Mouse (Mus musculus) midbrain, embryonic 12.5 days (tissue): ENCODE measurements around the gene Nxph4. TPM values are rescaled to one million over a fixed set of nuclear protein-coding genes. Genes with fewer than 3 reads are reported as not detected.

Experiments used
- ATAC-seq: fragments of 200-750 bp; cut with Nextera tagmentation; 2 replicates; pipeline ENCODE4 v1.8.0; 2017; ENCODE audit warnings: low read depth, moderate TSS enrichment, moderate library complexity; ENCODE audit not compliant: low FRiP score
- H3K27ac ChIP-seq: fragments of 300-500 bp; sonication (generic); replicated peaks from 2 replicates; pipeline ENCODE4 v1.5.1; 2016; ENCODE audit warnings: mild to moderate bottlenecking
- H3K27me3 ChIP-seq: fragments of 300-500 bp; sonication (generic); 2 replicates; pipeline ENCODE4 v1.6.1; 2016; ENCODE audit warnings: mild to moderate bottlenecking
- H3K36me3 ChIP-seq: fragments of 300-500 bp; sonication (generic); 2 replicates; pipeline ENCODE4 v1.6.1; 2016
- H3K4me1 ChIP-seq: fragments of 300-500 bp; sonication (generic); 2 replicates; pipeline ENCODE4 v1.6.1; 2016
- H3K4me2 ChIP-seq: fragments of 300-500 bp; sonication (generic); replicated peaks from 2 replicates; pipeline ENCODE4 v1.6.1; 2016; ENCODE audit warnings: mild to moderate bottlenecking, moderate library complexity
- H3K4me3 ChIP-seq: fragments of 300-500 bp; sonication (generic); 2 replicates; pipeline ENCODE4 v1.5.1; 2016; ENCODE audit warnings: mild to moderate bottlenecking
- H3K9ac ChIP-seq: fragments of 300-500 bp; sonication (generic); replicated peaks from 2 replicates; pipeline ENCODE4 v1.6.1; 2016; ENCODE audit warnings: mild to moderate bottlenecking, moderate library complexity
- H3K9me3 ChIP-seq: fragments of 300-500 bp; sonication (generic); 2 replicates; pipeline ENCODE4 v1.6.1; 2016; ENCODE audit warnings: mild to moderate bottlenecking
- WGBS: fragments of 180-500 bp; shearing (Covaris S2); methylation state at CpG from one replicate; pipeline ENCODE4 v1.1.7; 2016; 5-methylcytosine and 5-hydroxymethylcytosine counted together
- polyA plus RNA-seq: library from polyadenylated mRNA; unstranded; fragments of >200 nt; fragmentation: Nextera tagmentation; extraction: Ambion mirVana; gene quantifications from 2 replicates; pipeline ENCODE4 v1.2.1, GENCODE M21; 2016

Nxph4 gene
- polyA plus RNA-seq, 1 experiment from 2014 or later, result 55.9 TPM

GRCm38 (mm10) chr10:127500894-127501893 lies 33.2 kb downstream of the Nxph4 start, which contains the start of gene Stac3:
Stac3 (plus strand) TSS chr10:127501686.
- no peak for ATAC-seq

GRCm38 (mm10) chr10:127500042-127500441 lies 34.3 kb downstream of the Nxph4 start:
- no peak overlapping the region for H3K4me3 ChIP-seq
- peaks cover 45% of the 10 kb centered on the region for H3K36me3 ChIP-seq
- no peaks in the 10 kb centered on the region for H3K27me3 ChIP-seq
- H3K9me3 ChIP-seq, result no peaks in the 10 kb centered on the region
- H3K4me2 ChIP-seq, result no peak overlapping the region
- whole genome bisulfite sequencing, result 87% methylated on average over 4 of the region's 4 CpGs
- no peak overlapping the region for H3K9ac ChIP-seq
- no peak for ATAC-seq
- no peaks in the 10 kb centered on the region for H3K4me1 ChIP-seq
- no peak overlapping the region for H3K27ac ChIP-seq

More at GRCm38 (mm10) chr10:127500894-127501893, 33.2 kb downstream of the Nxph4 start, which contains the start of gene Stac3:
- Histone ChIP-seq H3K27me3 (no peaks in the 10 kb centered on the region), H3K9ac (no peak within 1 kb of the TSS), H3K4me3 (no peak within 1 kb of the TSS), H3K36me3 (peaks cover 35% of the 10 kb centered on the region), H3K4me2 (no peak within 1 kb of the TSS), H3K27ac (no peak within 1 kb of the TSS), H3K4me1 (no peaks in the 10 kb centered on the region), H3K9me3 (no peaks in the 10 kb centered on the region)
- 81% methylated on average over 13 of the region's 13 CpGs for WGBS

GRCm38 (mm10) chr10:127499516-127499915 lies 34.8 kb downstream of the Nxph4 start:
- no peak for ATAC-seq
- Histone ChIP-seq H3K36me3 (peaks cover 51% of the 10 kb centered on the region), H3K4me2 (no peak overlapping the region), H3K9me3 (no peaks in the 10 kb centered on the region), H3K4me3 (no peak overlapping the region), H3K4me1 (no peaks in the 10 kb centered on the region), H3K9ac (no peak overlapping the region), H3K27ac (no peak overlapping the region), H3K27me3 (no peaks in the 10 kb centered on the region)
- 87% methylated on average over 5 of the region's 5 CpGs for WGBS

GRCm38 (mm10) chr10:127496156-127496555 lies 38.2 kb downstream of the Nxph4 start:
- H3K4me1 ChIP-seq, result no peaks in the 10 kb centered on the region
- no peak overlapping the region for H3K27ac ChIP-seq
- no peak overlapping the region for H3K4me2 ChIP-seq
- WGBS, result 95% methylated on average over 3 of the region's 3 CpGs
- peaks cover 84% of the 10 kb centered on the region for H3K36me3 ChIP-seq
- H3K4me3 ChIP-seq, result no peak overlapping the region
- H3K9me3 ChIP-seq, result no peaks in the 10 kb centered on the region
- no peaks in the 10 kb centered on the region for H3K27me3 ChIP-seq
- no peak for ATAC-seq
- no peak overlapping the region for H3K9ac ChIP-seq

- no peak overlapping the region for H3K4me2 ChIP-seq
These were observed 42.2 kb downstream of the Nxph4 start for GRCm38 (mm10) chr10:127492118-127492517.

GRCm38 (mm10) chr10:127491128-127491512 lies 43.2 kb downstream of the Nxph4 start:
- Histone ChIP-seq H3K36me3 (peaks cover 82% of the 10 kb centered on the region), H3K9me3 (no peaks in the 10 kb centered on the region), H3K4me3 (no peak overlapping the region), H3K27ac (0 out of 2 replicates have a peak overlapping the region, but pooled peaks have one; percentile 20), H3K4me2 (no peak overlapping the region), H3K4me1 (no peaks in the 10 kb centered on the region), H3K27me3 (no peaks in the 10 kb centered on the region), H3K9ac (no peak overlapping the region)
- ATAC-seq, result no peak
- 69% methylated on average over 8 of the region's 8 CpGs for WGBS

More at GRCm38 (mm10) chr10:127492118-127492517, 42.2 kb downstream of the Nxph4 start:
- no peak for ATAC-seq
- no peaks in the 10 kb centered on the region for H3K9me3 ChIP-seq
- 93% methylated on average over 3 of the region's 3 CpGs for WGBS
- no peak overlapping the region for H3K9ac ChIP-seq
- H3K36me3 ChIP-seq, result peaks cover 83% of the 10 kb centered on the region
- H3K4me1 ChIP-seq, result no peaks in the 10 kb centered on the region
- H3K27me3 ChIP-seq, result no peaks in the 10 kb centered on the region
- no peak overlapping the region for H3K27ac ChIP-seq
- H3K4me3 ChIP-seq, result no peak overlapping the region

GRCm38 (mm10) chr10:127490160-127491127 lies 43.9 kb downstream of the Nxph4 start:
- ATAC-seq, result no peak
- no peak overlapping the region for H3K9ac ChIP-seq
- WGBS, result 85% methylated on average over 18 of the region's 18 CpGs
- H3K4me1 ChIP-seq, result no peaks in the 10 kb centered on the region
- H3K27me3 ChIP-seq, result no peaks in the 10 kb centered on the region
- no peaks in the 10 kb centered on the region for H3K9me3 ChIP-seq
- H3K36me3 ChIP-seq, result peaks cover 80% of the 10 kb centered on the region
- 0 out of 2 replicates have a peak overlapping the region, but pooled peaks have one; percentile 20 for H3K27ac ChIP-seq
- H3K4me3 ChIP-seq, result no peak overlapping the region
- H3K4me2 ChIP-seq, result no peak overlapping the region

GRCm38 (mm10) chr10:127488856-127489255 lies 45.5 kb downstream of the Nxph4 start:
- Histone ChIP-seq H3K4me3 (no peak overlapping the region), H3K27me3 (no peaks in the 10 kb centered on the region), H3K4me2 (no peak overlapping the region), H3K27ac (no peak overlapping the region), H3K36me3 (peaks cover 80% of the 10 kb centered on the region), H3K4me1 (no peaks in the 10 kb centered on the region), H3K9me3 (no peaks in the 10 kb centered on the region), H3K9ac (no peak overlapping the region)
- no peak for ATAC-seq
- 90% methylated on average over 7 of the region's 7 CpGs for WGBS

- WGBS, result 91% methylated on average over 10 of the region's 10 CpGs
- Histone ChIP-seq H3K36me3 (peaks cover 79% of the 10 kb centered on the region), H3K4me1 (no peaks in the 10 kb centered on the region), H3K4me3 (no peak overlapping the region), H3K27ac (no peak overlapping the region), H3K27me3 (no peaks in the 10 kb centered on the region), H3K9ac (no peak overlapping the region), H3K4me2 (no peak overlapping the region), H3K9me3 (no peaks in the 10 kb centered on the region)
- ATAC-seq, result no peak
These were observed 49.1 kb downstream of the Nxph4 start for GRCm38 (mm10) chr10:127485235-127485634.

GRCm38 (mm10) chr10:127480833-127481813 lies 53.2 kb downstream of the Nxph4 start:
- Histone ChIP-seq H3K9me3 (no peaks in the 10 kb centered on the region), H3K27ac (no peak overlapping the region), H3K27me3 (no peaks in the 10 kb centered on the region), H3K4me3 (no peak overlapping the region), H3K36me3 (peaks cover 64% of the 10 kb centered on the region), H3K9ac (no peak overlapping the region), H3K4me2 (no peak overlapping the region), H3K4me1 (no peaks in the 10 kb centered on the region)
- ATAC-seq, result no peak
- 90% methylated on average over 19 of the region's 19 CpGs for WGBS

GRCm38 (mm10) chr10:127479131-127479530 lies 55.2 kb downstream of the Nxph4 start:
- H3K9me3 ChIP-seq, result no peaks in the 10 kb centered on the region
- no peak overlapping the region for H3K9ac ChIP-seq
- no peak for ATAC-seq
- no peaks in the 10 kb centered on the region for H3K27me3 ChIP-seq
- H3K4me3 ChIP-seq, result no peak overlapping the region
- no peaks in the 10 kb centered on the region for H3K4me1 ChIP-seq
- 93% methylated on average over 4 of the region's 4 CpGs for WGBS
- no peak overlapping the region for H3K27ac ChIP-seq
- peaks cover 59% of the 10 kb centered on the region for H3K36me3 ChIP-seq
- H3K4me2 ChIP-seq, result no peak overlapping the region
